In genomic region chr11:65153006-65153405, GRCm38 (mm10) we compare ENCODE assay signal across 16 mouse cellular contexts.
DNase-seq lines count a peak whose midpoint lies in the region.
"Had no signal": no experiment of that assay in that cellular context is flagged by ENCODE, and none has a peak within 500 bp of the region (broad histone marks: within the 10 kb centered on the region; RNA-seq: fewer than 3 reads in every experiment).

No protein-coding gene starts in this region.

- DNase-seq in Muller cell, postnatal 12 days (ENCODE audit: inconsistent ontology term) = peak; percentile 77
- DNase-seq in cerebellum, adult 11-12 months = peak; percentile 60
- DNase-seq in cerebellum, adult 9-11 months = peak; percentile 64
- DNase-seq in fat pad, adult 2 months (ENCODE audit: extremely low read depth, low read depth, low spot score) = peak; percentile 34
- no peak for DNase-seq in right cerebral cortex, adult 2 months (ENCODE audit: low spot score in 2 of 2)
- no peak for DNase-seq in neural tube, embryonic 10.5 days (ENCODE audit: extremely low spot score, low spot score)
- no peak for DNase-seq in urinary bladder, adult 18-20 months (ENCODE audit: low spot score in 2 of 2)
- DNase-seq: adrenal gland, postnatal 25 days; gastrocnemius, adult 2 months; gastrocnemius, postnatal 36 days; kidney, adult 2 months; kidney, postnatal 4 days; layer of hippocampus, postnatal 36 days; left cerebral cortex, postnatal 4 days; liver, postnatal 0 days; right cerebral cortex, postnatal 14 days had no signal

Comparison
In these comparisons a context has a peak if more than half of its experiments do, and no peak if none do; other contexts are left out.
1. DNase-seq: peak in Muller cell, postnatal 12 days (single experiment), cerebellum, adult 11-12 months (single experiment), cerebellum, adult 9-11 months (single experiment) and fat pad, adult 2 months (single experiment); none in right cerebral cortex, adult 2 months (0 of 2), neural tube, embryonic 10.5 days (single experiment) and urinary bladder, adult 18-20 months (0 of 2).